Mouse (Mus musculus) ovary, postnatal 14 days (tissue): ENCODE data around the gene Olfr1288.

Experiments
- DNase-seq: peaks from one replicate; pipeline ENCODE4 v3.0.0; 2022; ENCODE audit warnings: low spot score

The Olfr1288 gene

GRCm38 (mm10) chr2:111473801-111474200, at the start of gene Olfr1288:
Olfr1288 (plus strand) TSS chr2:111474101.
- DNase-seq: no peak

- DNase-seq: no peak
Observed at GRCm38 (mm10) chr2:111448842-111449241, 25.1 kb upstream of the Olfr1288 start, which contains the start of gene Olfr1287. Olfr1287 (plus strand) TSS chr2:111449142.

DNA sequence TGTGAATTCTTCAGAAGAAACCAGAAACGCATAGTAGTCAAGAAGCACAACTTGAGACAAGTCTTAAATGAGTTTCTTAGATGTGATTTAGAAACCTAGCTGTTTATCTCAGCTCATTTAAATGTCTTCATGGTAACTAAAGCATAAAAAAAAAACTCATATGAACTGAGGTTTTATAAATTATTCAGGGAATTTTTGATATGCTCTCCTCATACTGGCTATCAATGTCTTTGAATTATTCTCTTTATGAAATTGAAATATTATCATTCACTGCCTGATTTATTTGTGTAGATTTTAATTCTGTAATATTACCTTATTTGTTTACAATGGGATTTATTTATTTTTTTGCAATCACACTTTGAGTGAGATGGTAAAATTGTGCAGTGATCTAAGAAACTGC, 6.6 kb downstream of the Olfr1288 start, which contains the start of gene Olfr1289:
TSS of gene Olfr1289 (plus strand) at position 301 of the 400 bp plus-strand sequence.
- no peak for DNase-seq

DNA sequence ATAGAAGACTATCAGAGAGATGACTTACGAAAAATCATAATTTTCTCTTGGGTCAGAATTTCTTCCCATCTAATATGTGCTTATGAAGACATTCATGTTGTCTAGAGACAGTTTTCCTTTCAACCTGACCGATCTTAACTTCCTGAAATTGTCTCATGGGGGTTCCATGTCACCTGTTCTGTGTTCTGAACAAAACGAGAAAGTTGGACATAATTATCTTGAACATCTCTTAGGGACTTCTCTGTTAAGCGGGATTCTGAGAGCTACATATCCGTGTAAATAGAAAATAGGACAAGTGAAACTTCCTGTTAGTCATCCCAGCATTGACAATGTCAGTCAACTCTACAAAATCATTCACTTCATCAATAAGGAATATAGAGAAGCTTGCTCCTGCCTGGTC, 19.8 kb downstream of the Olfr1288 start, which contains the start of gene Olfr1290:
TSS of gene Olfr1290 (minus strand) at position 101 of the 400 bp plus-strand sequence.
- DNase-seq: no peak

DNA sequence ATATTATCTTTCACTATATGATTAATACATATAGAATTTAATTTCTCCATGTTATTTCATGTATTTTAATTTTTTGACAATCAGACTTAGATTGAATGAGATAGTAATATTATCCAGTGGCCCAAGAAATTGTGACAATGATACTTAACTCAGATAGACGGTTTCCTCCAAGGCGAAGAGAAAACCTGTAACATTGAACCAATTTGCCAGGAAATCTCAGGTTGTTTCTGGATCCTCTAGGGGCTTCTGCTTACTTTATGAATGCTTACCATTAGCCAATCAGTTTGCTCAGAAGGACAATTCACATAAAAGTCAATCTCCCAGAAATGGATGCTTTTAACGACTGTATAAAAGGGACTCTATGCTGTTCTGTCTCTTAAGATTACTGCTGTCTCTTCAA, 23.0 kb downstream of the Olfr1288 start, which contains the start of gene Olfr1291-ps1:
TSS of gene Olfr1291-ps1 (plus strand) at position 301 of the 400 bp plus-strand sequence.
- DNase-seq: no peak

GRCm38 (mm10) chr2:111517451-111517850, 43.5 kb downstream of the Olfr1288 start:
- no peak for DNase-seq

GRCm38 (mm10) chr2:111524903-111525302, 51.0 kb downstream of the Olfr1288 start, which contains the start of gene Olfr1293-ps:
Olfr1293-ps (plus strand) TSS chr2:111525203.
- DNase-seq: no peak
